Mouse (Mus musculus): ENCODE results near the gene Ankdd1a.

Gene Ankdd1a

GRCm38 (mm10) chr9:65460198-65460597 lies 59.8 kb downstream of the Ankdd1a start:
- in situ Hi-C loops (cut with MboI; ENCODE audit: low pct_unique_long_range_greater_than_20kb in 1 of 2, low sequenced_read_pairs in 2 of 2, unreplicated experiment in 1 of 2), result no loop called here

- in situ Hi-C loops (cut with MboI; ENCODE audit: low pct_unique_long_range_greater_than_20kb in 1 of 2, low sequenced_read_pairs in 2 of 2, unreplicated experiment in 1 of 2), result no loop called here
These were observed 61.0 kb downstream of the Ankdd1a start for GRCm38 (mm10) chr9:65458975-65459374.

GRCm38 (mm10) chr9:65447951-65448350 lies 72.0 kb downstream of the Ankdd1a start:
- in situ Hi-C loops (cut with MboI; ENCODE audit: low pct_unique_long_range_greater_than_20kb in 1 of 2, low sequenced_read_pairs in 2 of 2, unreplicated experiment in 1 of 2), result no loop called here

GRCm38 (mm10) chr9:65444692-65445091 lies 75.3 kb downstream of the Ankdd1a start:
- in situ Hi-C loops (cut with MboI; ENCODE audit: low pct_unique_long_range_greater_than_20kb in 1 of 2, low sequenced_read_pairs in 2 of 2, unreplicated experiment in 1 of 2), result no loop called here

Data from mouse embryonic stem cell (cell line).